Mouse (Mus musculus) stomach, embryonic 15.5 days (tissue): ENCODE data around the gene Etfrf1. TPM values are rescaled to one million over a fixed set of nuclear protein-coding genes. Genes with fewer than 3 reads are reported as not detected.

Experiments
- ATAC-seq: fragments of 200-750 bp; cut with Nextera tagmentation; 2 replicates; pipeline ENCODE4 v1.8.0; 2017; ENCODE audit warnings: low read depth, moderate number of reproducible peaks, moderate TSS enrichment; ENCODE audit not compliant: insufficient read depth, low FRiP score
- H3K27ac ChIP-seq: fragments of 300-500 bp; sonication (generic); 2 replicates; pipeline ENCODE4 v1.5.1; 2015; ENCODE audit warnings: mild to moderate bottlenecking, inconsistent platforms
- H3K27me3 ChIP-seq: fragments of 300-500 bp; sonication (generic); replicated peaks from 2 replicates; pipeline ENCODE4 v1.6.1; 2015; ENCODE audit warnings: inconsistent platforms
- H3K36me3 ChIP-seq: fragments of 300-500 bp; sonication (generic); 2 replicates; pipeline ENCODE4 v1.6.1; 2015; ENCODE audit warnings: inconsistent platforms
- H3K4me1 ChIP-seq: fragments of 300-500 bp; sonication (generic); 2 replicates; pipeline ENCODE4 v1.6.1; 2015; ENCODE audit warnings: inconsistent platforms
- H3K4me2 ChIP-seq: fragments of 300-500 bp; sonication (generic); 2 replicates; pipeline ENCODE4 v1.6.1; 2015; ENCODE audit warnings: mild to moderate bottlenecking, inconsistent platforms
- H3K4me3 ChIP-seq: fragments of 300-500 bp; sonication (generic); replicated peaks from 2 replicates; pipeline ENCODE4 v1.5.1; 2015; ENCODE audit warnings: inconsistent platforms
- H3K9ac ChIP-seq: fragments of 300-500 bp; sonication (generic); 2 replicates; pipeline ENCODE4 v1.6.1; 2015; ENCODE audit warnings: inconsistent platforms
- H3K9me3 ChIP-seq: fragments of 300-500 bp; sonication (generic); 2 replicates; pipeline ENCODE4 v1.6.1; 2016; ENCODE audit warnings: inconsistent platforms
- WGBS: fragments of 180-500 bp; shearing (Covaris S2); methylation state at CpG from one replicate; pipeline ENCODE4 v1.1.7; 2015; 5-methylcytosine and 5-hydroxymethylcytosine counted together
- polyA plus RNA-seq: library from polyadenylated mRNA; unstranded; fragments of >200 nt; fragmentation: Nextera tagmentation; extraction: Ambion mirVana; gene quantifications from 2 replicates; pipeline ENCODE4 v1.2.1, GENCODE M21; 2015

The Etfrf1 gene
- polyA plus RNA-seq, 1 experiment from 2014 or later, result 36.1 TPM

DNA sequence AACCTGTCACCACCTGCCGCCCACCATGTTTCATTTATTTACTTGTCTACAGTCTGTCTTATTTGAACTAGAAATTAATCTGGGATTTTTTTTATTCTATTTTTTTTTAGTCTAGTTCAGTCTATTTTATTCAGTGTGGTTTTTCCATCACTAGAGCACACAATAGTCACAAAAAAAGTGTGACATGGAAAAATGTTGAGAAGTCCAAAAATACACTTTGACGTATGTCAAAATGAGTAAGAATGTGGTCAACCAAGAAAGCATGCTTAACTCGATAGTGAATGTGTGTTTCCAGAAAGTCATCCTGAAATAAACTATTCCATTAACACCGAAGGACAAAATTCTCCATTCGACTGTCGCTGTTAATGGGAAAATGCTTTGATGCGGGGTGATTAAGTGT, 51.4 kb downstream of the Etfrf1 start:
- ATAC-seq, result no peak

More for the DNA sequence above, 51.4 kb downstream of the Etfrf1 start:
- Histone ChIP-seq H3K9me3 (no peaks in the 10 kb centered on the region), H3K4me1 (no peaks in the 10 kb centered on the region), H3K27me3 (no peaks in the 10 kb centered on the region), H3K36me3 (no peaks in the 10 kb centered on the region), H3K4me2 (no peak overlapping the region), H3K9ac (no peak overlapping the region), H3K4me3 (no peak overlapping the region), H3K27ac (no peak overlapping the region)
- WGBS, result 84% methylated on average over 7 of the region's 7 CpGs

Other genes starting within 250 kb of the Etfrf1 start
- 6.6 and 11.8 TPM in 2 replicates for gene Bcat1, start 134.9 kb upstream of the Etfrf1 start, polyA plus RNA-seq
- gene Lrmp, start 95.5 kb upstream of the Etfrf1 start, polyA plus RNA-seq, result 14.3 and 18.7 TPM in 2 replicates
- 0.19 and 0.49 TPM in 2 replicates for gene Casc1, start 129 bp upstream of the Etfrf1 start, polyA plus RNA-seq
- 65.8 and 66.8 TPM in 2 replicates for gene Kras, start 39.1 kb downstream of the Etfrf1 start, polyA plus RNA-seq